Mouse (Mus musculus) 3T3-L1 (cell line): ENCODE measurements around the gene Sf3b5.
A peak's percentile ranks its signal among the peaks of the same experiment; 100 is the strongest.

Experiments used
- DNase-seq: peaks from one replicate; pipeline ENCODE4 v3.0.0-alpha.2; 2015; ENCODE audit warnings: low read depth, low spot score

The Sf3b5 gene

DNA sequence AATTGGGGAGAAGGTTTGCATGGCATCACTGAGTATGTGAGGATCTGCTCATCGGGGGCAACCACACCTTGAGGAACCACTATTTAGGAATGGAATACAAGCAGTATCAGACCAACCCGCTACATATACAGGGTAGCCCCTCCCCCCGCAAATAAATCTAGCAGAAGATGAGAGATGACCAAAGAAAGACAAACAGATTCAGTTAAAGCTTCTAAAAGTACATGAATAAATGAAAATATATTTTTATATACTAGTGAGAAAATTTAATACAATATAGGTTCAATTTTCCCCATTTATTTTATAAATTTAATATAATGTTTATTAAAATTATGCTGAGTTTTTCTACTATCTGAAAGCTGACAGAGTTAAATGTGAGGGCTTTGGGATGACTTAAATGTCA, at the start of gene Sf3b5:
Gene Sf3b5, plus strand, starts transcription at position 301 of the 400 bp plus-strand sequence.
- DNase-seq = no peak

- DNase-seq = no peak
Measured at GRCm38 (mm10) chr10:12955831-12956230, 49.3 kb upstream of the Sf3b5 start.

GRCm38 (mm10) chr10:12957271-12957670, 47.9 kb upstream of the Sf3b5 start:
- no peak for DNase-seq

- DNase-seq = no peak
Measured at GRCm38 (mm10) chr10:12961546-12961945, 43.6 kb upstream of the Sf3b5 start.

GRCm38 (mm10) chr10:12962238-12962637, 42.9 kb upstream of the Sf3b5 start:
- DNase-seq = no peak

- peak; percentile 79 for DNase-seq
Measured at GRCm38 (mm10) chr10:12963362-12964147, 41.6 kb upstream of the Sf3b5 start.

DNA sequence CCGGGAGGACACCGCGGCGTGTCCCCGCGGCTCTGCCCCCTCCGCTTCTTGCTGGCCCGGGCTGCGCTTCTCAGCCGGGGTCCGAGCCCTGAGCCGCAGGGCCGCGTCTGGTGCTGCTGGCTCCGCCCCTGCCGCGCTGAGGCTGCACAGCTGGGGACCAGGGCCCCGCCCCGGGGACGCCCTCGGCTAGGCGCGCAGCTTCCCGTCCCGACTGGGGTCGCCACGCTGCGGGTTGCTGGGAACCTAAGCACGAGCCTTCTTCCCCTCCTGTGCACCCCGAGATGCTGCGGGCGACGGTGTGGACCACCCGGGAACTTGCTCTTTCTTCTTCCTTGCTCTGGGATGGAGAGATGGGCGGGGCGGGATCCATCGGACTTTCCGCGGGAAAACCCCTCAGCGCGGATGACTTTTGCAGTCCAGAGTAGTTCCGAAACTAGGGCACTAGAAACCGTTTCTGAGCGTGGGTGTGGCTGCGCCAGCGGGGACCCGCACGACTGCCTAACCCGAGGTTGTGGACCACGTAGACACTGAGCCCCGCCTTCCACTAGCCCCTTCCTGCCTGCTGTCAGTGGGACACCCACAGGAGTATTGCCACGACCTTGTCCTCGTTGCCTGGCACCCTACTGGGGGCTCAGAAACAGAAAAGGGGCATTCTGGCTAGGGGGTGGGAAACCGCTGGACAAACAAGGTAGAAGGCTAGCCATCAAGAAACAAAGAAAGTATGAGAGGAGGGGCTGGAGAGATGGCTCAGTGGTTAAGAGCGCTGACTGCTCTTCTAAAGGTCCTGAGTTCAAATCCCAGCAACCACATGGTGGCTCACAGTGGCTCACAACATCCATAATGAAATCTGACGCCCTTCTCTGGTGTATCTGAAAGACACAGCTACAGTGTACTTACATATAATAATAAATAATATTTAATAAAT, 40.7 kb upstream of the Sf3b5 start, which contains the start of gene Stx11:
Gene Stx11, minus strand, starts transcription at position 148 of the 925 bp plus-strand sequence.
- peak; percentile 64 for DNase-seq

DNA sequence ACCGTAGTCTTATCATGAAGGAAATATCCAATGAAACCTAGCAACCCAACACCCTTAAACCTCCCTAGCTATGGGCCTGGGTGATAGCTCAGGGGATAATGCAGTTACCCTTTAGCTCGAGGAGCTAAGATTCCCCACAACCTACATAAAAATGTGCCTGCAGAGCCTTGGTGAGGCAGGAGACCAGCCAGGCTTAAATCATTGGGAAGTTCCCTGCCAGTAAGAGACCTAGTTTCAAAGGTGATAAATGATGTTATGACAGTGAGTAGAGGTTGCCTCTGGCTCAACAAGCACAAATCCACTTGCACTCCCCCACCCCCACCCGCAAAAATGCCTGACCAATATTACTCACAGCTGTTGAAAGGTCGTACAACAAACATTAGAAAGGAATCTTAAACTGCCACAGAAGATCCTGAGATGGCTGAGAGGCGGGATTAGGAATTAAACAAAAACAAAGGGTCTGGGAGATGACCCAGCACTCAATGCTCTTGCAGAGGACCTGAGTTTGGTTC, 39.4 kb upstream of the Sf3b5 start:
- DNase-seq = peak; percentile 84

GRCm38 (mm10) chr10:12974572-12974971, 30.6 kb upstream of the Sf3b5 start:
- no peak for DNase-seq

DNA sequence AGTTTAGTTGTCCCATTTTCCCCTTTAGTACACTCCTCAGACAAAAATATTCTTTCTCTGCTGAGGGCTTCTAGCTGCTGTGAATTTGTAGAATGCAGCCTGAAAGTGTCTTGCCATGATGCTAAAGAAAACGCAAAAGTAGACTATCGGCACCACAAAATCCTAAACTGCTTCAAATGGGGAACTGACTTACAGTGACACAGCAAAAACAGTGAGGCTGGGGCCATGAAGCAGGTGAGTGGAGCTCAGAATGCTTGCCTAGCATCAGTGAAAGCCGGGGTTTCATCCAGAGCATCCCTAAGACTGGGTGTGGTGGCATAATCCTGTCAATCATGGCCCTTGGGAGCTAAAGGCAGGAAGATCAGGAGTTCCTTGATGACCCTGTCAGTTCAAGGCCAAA, 29.7 kb upstream of the Sf3b5 start:
- DNase-seq = no peak

- DNase-seq = no peak
Measured at GRCm38 (mm10) chr10:12975957-12976356, 29.2 kb upstream of the Sf3b5 start.

- DNase-seq = peak; percentile 55
Measured at GRCm38 (mm10) chr10:12976552-12976951, 28.6 kb upstream of the Sf3b5 start.

DNA sequence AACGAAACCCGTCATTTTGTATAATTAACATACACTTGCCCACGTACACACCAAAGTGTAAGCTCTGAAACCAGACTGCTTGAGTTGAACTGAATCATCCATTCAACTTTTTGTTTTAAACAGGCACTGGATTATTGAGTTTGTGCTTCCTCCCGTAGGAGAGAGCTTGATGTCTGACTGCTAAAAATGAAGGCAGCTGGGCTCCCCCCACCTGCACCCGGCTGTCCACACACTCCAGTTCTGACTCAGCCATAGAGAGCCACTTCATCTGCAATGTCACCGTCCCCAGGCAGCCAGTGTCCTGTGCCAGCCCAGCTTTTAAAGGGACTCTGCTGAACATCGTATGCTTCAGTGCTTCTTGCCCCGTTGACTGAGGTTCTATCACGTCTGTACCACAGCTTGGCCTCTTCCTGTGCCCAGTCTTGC, 27.3 kb upstream of the Sf3b5 start:
- no peak for DNase-seq

- DNase-seq = no peak
Measured at GRCm38 (mm10) chr10:12981071-12981470, 24.1 kb upstream of the Sf3b5 start.

GRCm38 (mm10) chr10:12983516-12983915, 21.6 kb upstream of the Sf3b5 start:
- no peak for DNase-seq

GRCm38 (mm10) chr10:12985028-12985427, 20.1 kb upstream of the Sf3b5 start:
- no peak for DNase-seq

- no peak for DNase-seq
Measured at GRCm38 (mm10) chr10:12986485-12986884, 18.7 kb upstream of the Sf3b5 start.

- DNase-seq = no peak
Measured at GRCm38 (mm10) chr10:12986943-12987342, 18.2 kb upstream of the Sf3b5 start.

- no peak for DNase-seq
Measured at GRCm38 (mm10) chr10:12991953-12992352, 13.2 kb upstream of the Sf3b5 start.

DNA sequence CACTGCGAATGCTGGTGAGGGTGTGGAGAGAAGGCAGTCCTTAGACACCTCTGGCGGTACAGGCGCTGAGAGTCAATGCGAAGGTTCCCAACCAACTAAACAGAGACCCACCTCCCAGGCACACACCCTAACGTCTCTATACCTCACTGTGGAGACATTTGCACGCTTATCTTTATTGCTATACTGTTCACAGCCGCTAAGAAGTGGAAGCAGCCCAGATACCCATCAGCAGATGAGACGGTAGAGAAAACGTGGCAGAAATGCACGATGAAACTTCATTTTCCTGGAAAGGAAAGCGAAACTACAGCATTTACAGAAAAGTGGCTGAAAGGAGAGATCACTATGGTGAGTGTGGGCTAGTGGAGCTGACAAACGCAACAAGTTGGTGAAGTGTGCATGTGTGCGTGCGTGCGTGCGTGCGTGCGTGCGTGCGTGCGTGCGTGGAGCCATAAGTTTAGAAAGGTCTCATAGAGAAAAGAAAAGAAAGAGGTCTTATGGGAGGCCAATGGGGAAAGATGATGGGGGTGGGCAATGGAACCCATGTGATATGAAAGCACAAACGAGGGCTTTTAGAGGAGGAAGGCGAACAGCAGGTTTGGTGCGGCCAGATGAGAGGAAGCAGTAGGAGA, 11.6 kb upstream of the Sf3b5 start:
- DNase-seq = no peak

GRCm38 (mm10) chr10:12996736-12997477, 8.2 kb upstream of the Sf3b5 start:
- DNase-seq = peak; percentile 91
